Mouse (Mus musculus) adrenal gland, postnatal 14 days (tissue): ENCODE measurements around the gene Olfr1160. TPM values are rescaled to one million over a fixed set of nuclear protein-coding genes. Genes with fewer than 3 reads are reported as not detected.
"Not testable (repeated sequence)": the region's sequence is repeated elsewhere in the genome, so short reads cannot be mapped to it uniquely, and the experiment has no call there.

Source experiments
- DNase-seq: peaks from one replicate; pipeline ENCODE4 v3.0.0; 2021; ENCODE audit warnings: mixed read lengths
- long read RNA-seq, 2 experiments: library from polyadenylated mRNA; stranded (forward); transcript quantifications; one replicate each; pipeline ENCODE4 v2.0.0; 2021
- total RNA-seq: library from RNA; stranded (reverse); gene quantifications from 2 replicates; pipeline ENCODE4 v1.2.3, GENCODE M21; 2021

Gene Olfr1160
- total RNA-seq: not detected in 2 replicates
- long read RNA-seq, experiment 1: 0 reads
- long read RNA-seq, experiment 2: 0 reads

DNA sequence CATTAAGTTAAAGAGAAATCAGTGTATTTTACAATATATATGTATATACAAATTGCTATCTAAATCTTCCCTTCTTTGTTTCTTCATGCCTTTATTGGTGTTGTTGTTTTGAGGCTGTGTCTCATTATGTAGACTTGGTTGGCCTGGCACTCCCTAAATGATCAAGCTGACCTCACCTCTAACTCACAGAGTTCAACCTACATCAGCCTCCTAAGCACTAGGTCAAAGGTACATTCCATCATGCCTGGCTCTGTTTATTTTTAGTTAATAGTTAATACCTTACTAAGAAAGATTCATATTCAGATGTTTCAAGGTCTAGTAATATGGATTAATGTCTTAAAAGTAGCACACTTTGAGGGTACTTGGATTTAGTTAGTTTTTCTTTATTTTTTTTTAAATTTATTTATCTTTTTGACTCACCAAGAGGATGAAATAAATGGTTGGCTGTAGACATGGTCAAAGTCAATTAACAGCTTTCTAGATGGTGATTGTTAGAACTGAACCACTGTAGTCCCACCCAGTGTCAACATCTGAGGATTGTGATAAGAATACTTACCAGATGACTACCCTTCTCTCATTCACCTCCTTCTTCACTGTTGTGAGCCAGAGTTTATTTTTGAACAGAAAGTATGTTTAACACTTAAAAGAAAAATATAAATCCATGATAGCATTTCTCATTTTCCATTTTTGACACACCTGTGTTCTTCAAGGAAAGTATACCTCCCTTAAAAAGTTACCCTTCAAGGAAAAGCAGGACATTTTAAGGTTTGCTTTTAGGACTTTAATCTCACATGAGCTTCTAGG lies at the start of gene Olfr1160:
Gene Olfr1160, minus strand, starts transcription at position 754 of the 804 bp plus-strand sequence.
- DNase-seq: no peak

- DNase-seq: no peak
Observed at GRCm38 (mm10) chr2:88051029-88051428, 43.0 kb upstream of the Olfr1160 start, which contains the start of gene Olfr1162. TSS of gene Olfr1162 (minus strand) at chr2:88051129.

DNA sequence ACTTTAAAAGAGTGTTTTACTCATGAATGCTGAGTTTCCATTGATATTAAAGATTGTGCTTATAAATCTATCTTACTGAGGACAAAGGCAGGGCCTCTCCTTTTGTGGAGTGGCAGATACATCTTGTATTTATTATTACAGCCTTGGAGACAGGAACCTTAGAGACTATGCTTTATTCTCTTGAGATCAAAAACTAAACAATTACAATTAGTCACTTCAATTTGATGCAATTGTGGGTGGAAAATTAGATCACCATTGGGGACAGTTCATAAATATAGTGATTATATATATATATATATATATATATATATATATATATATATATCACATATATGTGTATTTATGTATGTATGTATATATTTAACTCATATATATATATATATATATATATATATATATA lies 29.5 kb upstream of the Olfr1160 start, which contains the start of gene Olfr73:
Gene Olfr73, minus strand, starts transcription at position 101 of the 400 bp plus-strand sequence.
- no peak for DNase-seq

GRCm38 (mm10) chr2:88022474-88022873 lies 14.4 kb upstream of the Olfr1160 start, which contains the start of gene Olfr1161:
TSS of gene Olfr1161 (plus strand) at chr2:88022774.
- not testable (repeated sequence) for DNase-seq

- no peak for DNase-seq
Observed at GRCm38 (mm10) chr2:87989813-87990212, 18.3 kb downstream of the Olfr1160 start, which contains the start of gene Olfr1158. TSS of gene Olfr1158 (plus strand) at chr2:87990113.

- DNase-seq: no peak
Observed at GRCm38 (mm10) chr2:87974563-87974962, 33.5 kb downstream of the Olfr1160 start, which contains the start of gene Olfr74. TSS of gene Olfr74 (minus strand) at chr2:87974663.

DNA sequence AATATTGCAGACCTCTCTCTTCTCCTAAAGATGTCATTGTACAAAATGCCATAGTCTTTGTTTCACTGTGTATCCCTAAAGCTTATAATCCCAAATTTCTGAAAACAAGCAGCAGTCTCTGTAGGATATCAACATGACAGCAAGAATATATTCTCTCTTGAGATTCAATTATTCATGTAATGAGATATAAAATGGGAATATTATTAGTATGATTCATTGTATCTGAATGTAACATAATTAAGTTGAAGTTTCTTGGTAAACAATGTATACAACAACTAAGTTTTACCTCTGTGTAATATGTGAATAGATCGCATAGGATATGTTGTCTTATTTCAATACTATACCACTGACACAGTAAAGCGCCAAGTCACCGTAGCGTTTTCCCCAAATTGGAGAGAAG lies 39.9 kb downstream of the Olfr1160 start, which contains the start of gene Olfr1157:
Gene Olfr1157, minus strand, starts transcription at position 101 of the 400 bp plus-strand sequence.
- DNase-seq: no peak

- no peak for DNase-seq
Observed at GRCm38 (mm10) chr2:87953000-87953399, 55.1 kb downstream of the Olfr1160 start, which contains the start of gene Olfr1156. TSS of gene Olfr1156 (minus strand) at chr2:87953100.

Other genes with a start within 250 kb of the Olfr1160 start
- gene Olfr152, start 228.8 kb downstream of the Olfr1160 start, total RNA-seq: not detected in 2 replicates
- gene Olfr1143, start 207.7 kb downstream of the Olfr1160 start, total RNA-seq: not detected in 2 replicates
- gene Olfr1145, start 198.4 kb downstream of the Olfr1160 start, total RNA-seq: not detected in 2 replicates
- gene Olfr1148, start 177.7 kb downstream of the Olfr1160 start, total RNA-seq: not detected in 2 replicates
- gene Olfr1150-ps1, start 164.3 kb downstream of the Olfr1160 start, total RNA-seq: not detected in 2 replicates
- gene Olfr1151, start 152.4 kb downstream of the Olfr1160 start, total RNA-seq: not detected in 2 replicates
- gene Olfr1152, start 141.8 kb downstream of the Olfr1160 start, total RNA-seq: not detected in 2 replicates
- gene Olfr1153, start 113.3 kb downstream of the Olfr1160 start, total RNA-seq: not detected in 2 replicates
- not detected in 2 replicates for gene Olfr1154, start 103.1 kb downstream of the Olfr1160 start, total RNA-seq
- gene Olfr1155, start 63.1 kb downstream of the Olfr1160 start, total RNA-seq: not detected in 2 replicates
- gene Olfr1156, start 55.2 kb downstream of the Olfr1160 start, total RNA-seq: not detected in 2 replicates
- not detected in 2 replicates for gene Olfr1157, start 40.0 kb downstream of the Olfr1160 start, total RNA-seq
- not detected in 2 replicates for gene Olfr74, start 33.6 kb downstream of the Olfr1160 start, total RNA-seq
- not detected in 2 replicates for gene Olfr1158, start 18.2 kb downstream of the Olfr1160 start, total RNA-seq
- gene Olfr1161, start 14.5 kb upstream of the Olfr1160 start, total RNA-seq: not detected in 2 replicates
- gene Olfr73, start 29.4 kb upstream of the Olfr1160 start, total RNA-seq: not detected in 2 replicates
- gene Olfr1162, start 42.9 kb upstream of the Olfr1160 start, total RNA-seq: not detected in 2 replicates
- gene Olfr1163, start 63.6 kb upstream of the Olfr1160 start, total RNA-seq: not detected in 2 replicates
- gene Olfr1164, start 85.7 kb upstream of the Olfr1160 start, total RNA-seq: not detected in 2 replicates
- gene Olfr1166, start 120.0 kb upstream of the Olfr1160 start, total RNA-seq: not detected in 2 replicates
- not detected in 2 replicates for gene Olfr1167, start 146.9 kb upstream of the Olfr1160 start, total RNA-seq
- not detected in 2 replicates for gene Olfr1168, start 173.6 kb upstream of the Olfr1160 start, total RNA-seq
- not detected in 2 replicates for gene Olfr1170, start 220.1 kb upstream of the Olfr1160 start, total RNA-seq